Mouse (Mus musculus) heart, postnatal 25 days (tissue): ENCODE data around the gene Bnc2. TPM values are rescaled to one million over a fixed set of nuclear protein-coding genes. Genes with fewer than 3 reads are reported as not detected.

Experiments
- DNase-seq: peaks from one replicate; pipeline ENCODE4 v3.0.0; 2022; ENCODE audit warnings: low spot score
- intact Hi-C: fragments of 180-260 bp; cut with DNase I; formaldehyde crosslinking; loops from one replicate; pipeline ENCODE4 v1.15.1; 2025
- total RNA-seq, 2 experiments: library from RNA; stranded (reverse); gene quantifications; 2 replicates each; pipeline ENCODE4 v1.2.3; 2021

Gene Bnc2
- total RNA-seq, 2 experiments from 2014 or later, result 2.1 to 2.5 TPM

GRCm38 (mm10) chr4:84232346-84232745, 442.7 kb downstream of the Bnc2 start:
- intact Hi-C loops, result no loop called here

GRCm38 (mm10) chr4:84231251-84231650, 443.8 kb downstream of the Bnc2 start:
- no peak for DNase-seq

More at GRCm38 (mm10) chr4:84232346-84232745, 442.7 kb downstream of the Bnc2 start:
- no peak for DNase-seq

GRCm38 (mm10) chr4:84229189-84229960, 445.7 kb downstream of the Bnc2 start:
- no peak for DNase-seq
- intact Hi-C loops, result no loop called here

More at GRCm38 (mm10) chr4:84231251-84231650, 443.8 kb downstream of the Bnc2 start:
- intact Hi-C loops, result no loop called here

- DNase-seq, result no peak
- intact Hi-C loops, result no loop called here
These were observed 446.5 kb downstream of the Bnc2 start for GRCm38 (mm10) chr4:84228551-84228950.

Other genes starting within 250 kb of the Bnc2 start
- gene Cntln, start 209.0 kb upstream of the Bnc2 start, total RNA-seq, result 1 to 10 TPM; 2.2 to 3.0 TPM